Mouse (Mus musculus) stomach, postnatal 0 days (tissue): ENCODE data around the gene Btbd10. TPM values are rescaled to one million over a fixed set of nuclear protein-coding genes. Genes with fewer than 3 reads are reported as not detected.

Experiments used
- ATAC-seq: fragments of 200-750 bp; cut with Nextera tagmentation; 2 replicates; pipeline ENCODE4 v1.8.0; 2017; ENCODE audit not compliant: low FRiP score, low TSS enrichment
- DNase-seq: peaks from one replicate; pipeline ENCODE4 v3.0.0-alpha.2; 2016; ENCODE audit warnings: low spot score
- H3K27ac ChIP-seq: fragments of 300-500 bp; sonication (generic); replicated peaks from 2 replicates; pipeline ENCODE4 v1.5.1; 2014; ENCODE audit warnings: mild to moderate bottlenecking, control low read depth
- H3K27me3 ChIP-seq: fragments of 300-500 bp; sonication (generic); 2 replicates; pipeline ENCODE4 v1.6.1; 2014; ENCODE audit warnings: low read length; ENCODE audit not compliant: control insufficient read depth, insufficient read depth
- H3K36me3 ChIP-seq: fragments of 300-500 bp; sonication (generic); 2 replicates; pipeline ENCODE4 v1.6.1; 2014; ENCODE audit warnings: low read length, mixed read lengths; ENCODE audit not compliant: control insufficient read depth, insufficient read depth
- H3K4me1 ChIP-seq: fragments of 300-500 bp; sonication (generic); replicated peaks from 2 replicates; pipeline ENCODE4 v1.6.1; 2014; ENCODE audit warnings: antibody characterized with exemption; ENCODE audit not compliant: control insufficient read depth, insufficient read depth
- H3K4me2 ChIP-seq: fragments of 300-500 bp; sonication (generic); replicated peaks from 2 replicates; pipeline ENCODE4 v1.6.1; 2014; ENCODE audit warnings: low read depth, mild to moderate bottlenecking, control low read depth, moderate library complexity
- H3K4me3 ChIP-seq: fragments of 300-500 bp; sonication (generic); 2 replicates; pipeline ENCODE4 v1.5.1; 2014; ENCODE audit warnings: low read depth, low read length, control low read depth
- H3K9ac ChIP-seq: fragments of 300-500 bp; sonication (generic); 2 replicates; pipeline ENCODE4 v1.6.1; 2014; ENCODE audit warnings: mild to moderate bottlenecking, low read length, control low read depth, mixed read lengths
- H3K9me3 ChIP-seq: fragments of 300-500 bp; sonication (generic); 2 replicates; pipeline ENCODE4 v1.6.1; 2016; ENCODE audit warnings: low read length; ENCODE audit not compliant: control insufficient read depth
- CTCF ChIP-seq: IDR thresholded peaks from 2 replicates; pipeline ENCODE4 v1.5.1; 2016; ENCODE audit warnings: antibody characterized with exemption, low read depth, mild to moderate bottlenecking, moderate library complexity
- EP300 ChIP-seq: optimal IDR thresholded peaks from 2 replicates; pipeline ENCODE3; 2016; ENCODE audit warnings: antibody characterized with exemption
- WGBS: fragments of 180-500 bp; shearing (Covaris S2); extraction: QIAGEN DNeasy Blood & Tissue Kit; methylation state at CpG from one replicate; pipeline ENCODE4 v1.1.7; 2014; 5-methylcytosine and 5-hydroxymethylcytosine counted together
- polyA plus RNA-seq: library from polyadenylated mRNA; unstranded; fragments of >200 nt; fragmentation: Nextera tagmentation; extraction: Ambion mirVana; gene quantifications from 2 replicates; pipeline ENCODE4 v1.2.1, GENCODE M21; 2015

Gene Btbd10
- polyA plus RNA-seq, 1 experiment from 2014 or later: 17.2 TPM

DNA sequence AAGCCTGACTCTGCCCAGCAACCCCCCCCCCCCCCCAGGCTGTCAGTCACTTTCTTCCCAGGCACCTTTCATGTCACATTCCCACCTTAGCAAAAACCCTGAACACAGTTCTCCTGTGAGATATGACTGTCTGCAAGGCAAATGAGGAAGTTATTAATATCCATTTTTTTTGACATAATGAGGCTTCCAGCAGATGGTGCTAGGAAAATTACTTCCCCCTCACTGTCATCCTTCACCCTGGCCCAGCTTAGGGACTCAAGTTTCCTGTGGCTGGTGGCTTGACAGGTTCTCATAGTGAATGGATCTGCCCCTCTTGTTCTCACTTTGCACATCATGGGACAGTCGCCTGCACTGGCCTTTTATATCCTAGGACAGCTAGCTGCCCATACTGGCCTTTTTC lies 80.0 kb downstream of the Btbd10 start:
- Histone ChIP-seq H3K9me3 (no peaks in the 10 kb centered on the region), H3K4me2 (no peak overlapping the region), H3K9ac (no peak overlapping the region), H3K4me1 (no peaks in the 10 kb centered on the region), H3K27me3 (no peaks in the 10 kb centered on the region), H3K36me3 (peaks cover 9% of the 10 kb centered on the region; the same call in 1 of the 2 replicates), H3K4me3 (no peak overlapping the region), H3K27ac (no peak overlapping the region)
- 87% methylated on average over 1 of the region's 1 CpGs for WGBS
- TF ChIP-seq CTCF: no peak
- TF ChIP-seq EP300: no peak
- DNase-seq: no peak
- ATAC-seq: no peak

DNA sequence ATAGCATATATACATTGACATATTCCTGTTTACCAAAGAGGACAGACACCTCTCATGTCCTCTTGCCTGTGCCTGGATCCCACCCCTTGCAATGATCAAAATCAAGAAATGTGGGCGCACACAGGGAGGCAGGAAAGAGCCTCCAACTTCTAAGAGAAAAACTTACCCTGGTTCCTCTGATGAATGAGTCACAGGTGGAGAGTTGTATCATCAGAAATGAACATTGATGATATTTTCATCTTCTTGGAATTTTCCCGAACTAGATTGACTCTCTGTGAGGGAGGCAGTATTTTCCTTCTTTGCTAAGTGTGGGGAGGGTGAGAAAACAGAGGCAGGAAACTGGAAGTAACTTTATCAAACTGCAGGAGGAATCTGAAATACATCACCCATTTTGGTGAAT lies 83.8 kb downstream of the Btbd10 start:
- DNase-seq (no peak), ATAC-seq (no peak)
- H3K27ac ChIP-seq: no peak overlapping the region
- H3K4me2 ChIP-seq: no peak overlapping the region
- no peak overlapping the region for H3K9ac ChIP-seq
- no peak overlapping the region for H3K4me3 ChIP-seq
- H3K27me3 ChIP-seq: no peaks in the 10 kb centered on the region
- no peaks in the 10 kb centered on the region for H3K4me1 ChIP-seq
- peaks cover 17% of the 10 kb centered on the region; the same call in 1 of the 2 replicates for H3K36me3 ChIP-seq
- no peaks in the 10 kb centered on the region for H3K9me3 ChIP-seq
- 89% methylated on average over 2 of the region's 2 CpGs for WGBS
- TF ChIP-seq CTCF: no peak

DNA sequence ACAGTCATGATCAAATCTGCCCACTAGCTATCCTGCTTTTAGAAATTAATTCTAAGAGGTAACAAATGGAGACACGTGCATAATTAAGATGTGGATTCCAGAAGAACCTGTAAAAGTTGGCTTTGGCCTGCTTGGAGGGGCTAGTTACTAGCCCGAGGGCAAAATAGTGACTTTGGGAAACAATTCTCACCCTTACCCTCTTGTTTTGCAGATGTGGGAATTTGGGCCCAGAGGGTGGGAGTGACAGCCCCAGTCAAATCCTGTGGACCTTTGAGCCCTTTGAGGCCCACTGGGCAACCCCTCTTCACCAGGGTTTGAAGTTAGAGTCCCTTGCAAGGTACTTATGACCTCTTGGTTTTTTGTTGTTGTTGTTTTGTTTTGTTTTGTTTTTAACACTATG lies 89.9 kb downstream of the Btbd10 start:
- TF ChIP-seq CTCF (no peak), EP300 (no peak)
- WGBS: 70% methylated on average over 2 of the region's 2 CpGs
- Histone ChIP-seq H3K27me3 (no peaks in the 10 kb centered on the region), H3K9me3 (no peaks in the 10 kb centered on the region), H3K4me1 (no peaks in the 10 kb centered on the region), H3K36me3 (peaks cover 8% of the 10 kb centered on the region; the same call in 1 of the 2 replicates), H3K4me3 (no peak overlapping the region), H3K27ac (no peak overlapping the region), H3K4me2 (no peak overlapping the region), H3K9ac (no peak overlapping the region)
- ATAC-seq: no peak
- DNase-seq: no peak

DNA sequence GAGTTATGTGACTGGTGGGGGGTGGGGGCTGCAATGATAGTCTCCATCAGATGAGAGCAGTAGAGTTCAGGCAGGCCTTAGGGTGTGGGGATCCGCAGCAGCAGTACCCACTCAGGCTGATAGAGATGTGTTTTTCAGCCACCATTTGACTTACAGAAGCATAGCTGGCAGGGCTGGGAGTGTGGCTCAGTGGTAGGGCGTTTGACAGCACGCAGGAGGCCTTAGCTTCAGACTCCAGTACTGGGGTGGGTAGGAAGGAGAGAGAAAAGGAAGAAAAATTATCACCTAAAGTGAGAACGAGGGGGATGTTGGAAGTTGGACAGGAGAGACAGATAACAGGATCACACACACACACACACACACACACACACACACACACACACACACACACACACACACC lies 90.7 kb downstream of the Btbd10 start:
- no peak for DNase-seq
- WGBS: 82% methylated on average over 4 of the region's 4 CpGs

DNA sequence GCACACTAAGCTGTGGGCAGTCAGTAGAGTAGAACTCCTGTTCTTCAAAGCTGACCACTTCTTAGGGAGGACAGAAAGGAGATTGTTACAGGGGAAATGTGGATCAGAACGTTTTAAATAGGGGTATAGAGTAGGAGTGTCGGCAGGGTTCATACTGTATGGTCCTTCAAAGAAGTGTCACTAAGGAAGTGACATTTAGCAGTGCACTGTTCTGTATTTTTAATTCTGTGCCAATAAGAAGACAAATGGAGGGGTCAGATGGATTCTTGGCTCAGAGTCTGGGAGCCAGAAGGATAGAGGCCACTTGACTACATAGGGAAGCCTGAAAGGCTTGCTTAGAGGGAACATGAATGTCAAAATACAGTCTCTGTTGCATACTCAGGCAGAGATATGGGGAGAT lies 91.9 kb downstream of the Btbd10 start:
- no peak overlapping the region for H3K27ac ChIP-seq
- H3K4me3 ChIP-seq: no peak overlapping the region
- H3K4me2 ChIP-seq: no peak overlapping the region
- TF ChIP-seq CTCF (no peak), EP300 (no peak)
- DNase-seq: no peak
- no peaks in the 10 kb centered on the region for H3K27me3 ChIP-seq
- ATAC-seq: no peak
- 45% methylated on average over 2 of the region's 2 CpGs for WGBS
- H3K9ac ChIP-seq: no peak overlapping the region
- no peaks in the 10 kb centered on the region for H3K9me3 ChIP-seq
- H3K4me1 ChIP-seq: no peaks in the 10 kb centered on the region
- no peaks in the 10 kb centered on the region; the same call in 1 of the 2 replicates for H3K36me3 ChIP-seq

More for the DNA sequence above, 90.7 kb downstream of the Btbd10 start:
- Histone ChIP-seq H3K4me3 (no peak overlapping the region), H3K9ac (no peak overlapping the region), H3K27ac (no peak overlapping the region), H3K4me2 (no peak overlapping the region), H3K9me3 (no peaks in the 10 kb centered on the region), H3K27me3 (no peaks in the 10 kb centered on the region), H3K36me3 (peaks cover 5% of the 10 kb centered on the region; the same call in 1 of the 2 replicates), H3K4me1 (no peaks in the 10 kb centered on the region)
- TF ChIP-seq EP300: no peak
- no peak for TF ChIP-seq CTCF
- ATAC-seq: no peak

DNA sequence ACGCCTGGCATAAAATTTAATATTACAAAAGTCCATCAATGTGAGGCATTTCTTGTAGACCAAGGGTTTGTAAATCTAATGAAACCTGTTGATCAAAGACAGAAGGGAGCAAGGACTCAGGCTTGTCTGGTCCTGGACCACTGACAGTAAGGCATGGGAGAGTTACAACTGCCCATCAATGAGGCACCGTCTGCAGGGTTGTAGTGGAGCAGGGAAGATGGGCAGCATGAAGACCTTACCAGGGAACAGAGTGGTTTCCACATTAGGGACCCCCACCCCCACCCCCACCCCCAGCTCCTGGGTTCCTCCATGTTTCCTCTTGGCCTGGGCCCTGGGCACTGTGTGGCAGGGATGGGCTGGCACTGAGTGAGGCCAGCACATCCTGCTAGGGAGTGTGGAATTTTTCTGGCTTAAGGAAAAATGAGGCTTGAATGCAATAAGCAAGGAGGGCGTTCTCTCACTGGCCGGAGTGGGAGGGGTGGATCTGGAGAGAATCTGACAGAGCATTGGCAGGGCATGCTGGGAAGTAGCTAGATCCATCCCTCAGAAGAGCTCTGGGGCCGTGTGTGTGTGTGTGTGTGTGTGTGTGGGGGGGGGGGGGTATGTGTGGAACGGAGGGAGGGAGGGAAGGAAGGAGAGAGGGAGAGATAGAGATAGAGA lies 96.7 kb downstream of the Btbd10 start:
- peaks cover 4% of the 10 kb centered on the region; the same call in 1 of the 2 replicates for H3K4me1 ChIP-seq
- H3K4me3 ChIP-seq: no peak overlapping the region
- no peak overlapping the region for H3K27ac ChIP-seq
- 61% methylated on average over 5 of the region's 6 CpGs for WGBS
- no peaks in the 10 kb centered on the region for H3K9me3 ChIP-seq
- peak; percentile 15; the same call in 1 of the 2 replicates for ATAC-seq
- no peak overlapping the region for H3K9ac ChIP-seq
- H3K4me2 ChIP-seq: no peak overlapping the region
- no peak for TF ChIP-seq CTCF
- no peak for TF ChIP-seq EP300
- H3K27me3 ChIP-seq: no peaks in the 10 kb centered on the region
- no peaks in the 10 kb centered on the region; the same call in 1 of the 2 replicates for H3K36me3 ChIP-seq
- no peak for DNase-seq
